Mouse (Mus musculus): Measurements from ENCODE around the gene Xrcc5.

DNA sequence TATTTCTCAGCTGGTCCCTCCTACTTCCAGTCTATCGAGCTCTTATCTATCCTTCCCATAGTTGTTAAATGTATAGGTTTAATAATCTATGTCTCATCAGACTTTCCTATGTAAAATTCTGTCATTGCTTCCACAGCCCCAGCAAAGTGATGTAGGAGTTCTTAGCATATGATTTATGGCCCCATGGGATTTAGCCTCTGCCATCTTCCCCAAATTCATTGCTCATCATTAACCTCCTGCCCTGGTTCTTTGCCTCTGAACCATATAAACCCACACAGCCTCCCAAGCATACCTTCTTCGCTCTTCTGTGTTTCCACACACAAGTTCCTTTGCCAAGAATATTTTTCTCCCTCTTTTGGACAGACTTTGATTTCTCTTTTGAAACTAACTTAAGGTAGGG lies 135.5 kb downstream of the Xrcc5 start:
- TF ChIP-seq CTCF (IDR thresholded peaks at IDR 0.05; ENCODE audit: low read depth, low read length) (no peak), POLR2A (IDR thresholded peaks at IDR 0.05; ENCODE audit: extremely low read depth, insufficient read depth, low read length) (no peak)

Data from liver, adult 2 months (tissue).